Mouse (Mus musculus) midbrain, embryonic 11.5 days (tissue): ENCODE measurements at regions not wholly inside any gene's neighbourhood (a gene's known extent, or its start where the extent isn't known, plus 50 kb on each side); places are given as distances from the start of the nearest gene placed in this dataset.

Experiments
- ATAC-seq: fragments of 200-750 bp; cut with Nextera tagmentation; 2 replicates; pipeline ENCODE4 v1.8.0; 2017; ENCODE audit warnings: moderate TSS enrichment, moderate library complexity; ENCODE audit not compliant: low FRiP score
- DNase-seq: peaks from one replicate; pipeline ENCODE4 v3.0.0; 2015; ENCODE audit warnings: low spot score; ENCODE audit errors: missing footprints
- H3K27ac ChIP-seq: fragments of 300-500 bp; sonication (generic); 2 replicates; pipeline ENCODE4 v1.5.1; 2014; ENCODE audit warnings: low read depth, low read length
- H3K27me3 ChIP-seq: fragments of 300-500 bp; sonication (generic); 2 replicates; pipeline ENCODE4 v1.6.1; 2014; ENCODE audit warnings: mild to moderate bottlenecking, low read length, moderate library complexity, mixed read lengths; ENCODE audit not compliant: control insufficient read depth, insufficient read depth
- H3K36me3 ChIP-seq: fragments of 300-500 bp; sonication (generic); 2 replicates; pipeline ENCODE4 v1.6.1; 2014; ENCODE audit warnings: mild to moderate bottlenecking, low read length, moderate library complexity, mixed read lengths; ENCODE audit not compliant: control insufficient read depth, insufficient read depth
- H3K4me1 ChIP-seq: fragments of 300-500 bp; sonication (generic); 2 replicates; pipeline ENCODE4 v1.6.1; 2014; ENCODE audit warnings: low read length; ENCODE audit not compliant: control insufficient read depth, insufficient read depth
- H3K4me2 ChIP-seq: fragments of 300-500 bp; sonication (generic); 2 replicates; pipeline ENCODE4 v1.6.1; 2014; ENCODE audit warnings: mild to moderate bottlenecking, moderate library complexity
- H3K4me3 ChIP-seq: fragments of 300-500 bp; sonication (generic); 2 replicates; pipeline ENCODE4 v1.5.1; 2014; ENCODE audit warnings: low read depth, low read length
- H3K9ac ChIP-seq: fragments of 300-500 bp; sonication (generic); 2 replicates; pipeline ENCODE4 v1.6.1; 2014; ENCODE audit warnings: low read length
- H3K9me3 ChIP-seq: fragments of 300-500 bp; sonication (generic); 2 replicates; pipeline ENCODE4 v1.6.1; 2016; ENCODE audit warnings: low read length; ENCODE audit not compliant: control insufficient read depth
- WGBS: fragments of 180-500 bp; shearing (Covaris S2); extraction: QIAGEN DNeasy Blood & Tissue Kit; methylation state at CpG from one replicate; pipeline ENCODE4 v1.1.7; 2014; 5-methylcytosine and 5-hydroxymethylcytosine counted together

GRCm38 (mm10) chr2:44474653-44475052, 452.8 kb downstream of the Gtdc1 start:
- 3% methylated on average over 3 of the region's 3 CpGs for WGBS
- no peak overlapping the region for H3K4me3 ChIP-seq
- DNase-seq (peak; percentile 85), ATAC-seq (peak; percentile 74)
- H3K27me3 ChIP-seq = no peaks in the 10 kb centered on the region
- no peaks in the 10 kb centered on the region for H3K9me3 ChIP-seq
- H3K4me1 ChIP-seq = peaks cover 2% of the 10 kb centered on the region; the same call in 1 of the 2 replicates
- H3K4me2 ChIP-seq = no peak overlapping the region
- no peaks in the 10 kb centered on the region for H3K36me3 ChIP-seq
- no peak overlapping the region for H3K27ac ChIP-seq
- no peak overlapping the region for H3K9ac ChIP-seq

- DNase-seq (peak; percentile 41), ATAC-seq (no peak)
- Histone ChIP-seq H3K36me3 (no peaks in the 10 kb centered on the region), H3K9me3 (no peaks in the 10 kb centered on the region), H3K4me2 (no peak overlapping the region), H3K27ac (no peak overlapping the region), H3K27me3 (no peaks in the 10 kb centered on the region), H3K9ac (no peak overlapping the region), H3K4me3 (no peak overlapping the region), H3K4me1 (peaks cover 2% of the 10 kb centered on the region; the same call in 1 of the 2 replicates)
Observed at GRCm38 (mm10) chr2:44471381-44471780, 456.1 kb downstream of the Gtdc1 start.

GRCm38 (mm10) chr2:44470953-44471352, 456.5 kb downstream of the Gtdc1 start:
- peaks cover 2% of the 10 kb centered on the region; the same call in 1 of the 2 replicates for H3K4me1 ChIP-seq
- H3K9ac ChIP-seq = no peak overlapping the region
- no peak overlapping the region for H3K4me2 ChIP-seq
- DNase-seq (no peak), ATAC-seq (no peak)
- no peaks in the 10 kb centered on the region for H3K27me3 ChIP-seq
- H3K36me3 ChIP-seq = no peaks in the 10 kb centered on the region
- no peak overlapping the region for H3K27ac ChIP-seq
- no peak overlapping the region for H3K4me3 ChIP-seq
- WGBS = 94% methylated on average over 5 of the region's 5 CpGs
- no peaks in the 10 kb centered on the region for H3K9me3 ChIP-seq

GRCm38 (mm10) chr2:44464631-44465030, 462.8 kb downstream of the Gtdc1 start:
- DNase-seq (no peak), ATAC-seq (no peak)
- Histone ChIP-seq H3K9ac (no peak overlapping the region), H3K4me1 (no peaks in the 10 kb centered on the region; the same call in 1 of the 2 replicates), H3K4me3 (no peak overlapping the region), H3K27ac (no peak overlapping the region), H3K27me3 (no peaks in the 10 kb centered on the region), H3K36me3 (no peaks in the 10 kb centered on the region), H3K9me3 (no peaks in the 10 kb centered on the region), H3K4me2 (no peak overlapping the region)
- WGBS = 86% methylated on average over 7 of the region's 7 CpGs

GRCm38 (mm10) chr2:44462619-44463329, 464.7 kb downstream of the Gtdc1 start:
- Histone ChIP-seq H3K4me3 (no peak overlapping the region), H3K27me3 (no peaks in the 10 kb centered on the region), H3K4me1 (no peaks in the 10 kb centered on the region; the same call in 1 of the 2 replicates), H3K36me3 (no peaks in the 10 kb centered on the region), H3K27ac (no peak overlapping the region), H3K9me3 (no peaks in the 10 kb centered on the region), H3K4me2 (no peak overlapping the region), H3K9ac (no peak overlapping the region)
- ATAC-seq = no peak
- WGBS = 91% methylated on average over 13 of the region's 13 CpGs
- DNase-seq = no peak

GRCm38 (mm10) chr2:44461289-44462250, 465.9 kb downstream of the Gtdc1 start:
- Histone ChIP-seq H3K9ac (no peak overlapping the region), H3K27ac (no peak overlapping the region), H3K9me3 (no peaks in the 10 kb centered on the region), H3K27me3 (no peaks in the 10 kb centered on the region), H3K4me1 (no peaks in the 10 kb centered on the region; the same call in 1 of the 2 replicates), H3K4me3 (no peak overlapping the region), H3K4me2 (no peak overlapping the region), H3K36me3 (no peaks in the 10 kb centered on the region)
- WGBS = 74% methylated on average over 16 of the region's 16 CpGs
- ATAC-seq = peak; percentile 54; the same call in 1 of the 2 replicates
- peak; percentile 76 for DNase-seq

- H3K4me1 ChIP-seq = peaks cover 14% of the 10 kb centered on the region
Observed at GRCm38 (mm10) chr2:44449471-44449870, 478.0 kb downstream of the Gtdc1 start.

More at GRCm38 (mm10) chr2:44449471-44449870, 478.0 kb downstream of the Gtdc1 start:
- no peaks in the 10 kb centered on the region for H3K36me3 ChIP-seq
- H3K27me3 ChIP-seq = no peaks in the 10 kb centered on the region
- H3K4me3 ChIP-seq = no peak overlapping the region
- DNase-seq (no peak), ATAC-seq (peak; percentile 96)
- H3K9me3 ChIP-seq = no peaks in the 10 kb centered on the region
- no peak overlapping the region for H3K9ac ChIP-seq
- no peak overlapping the region; the same call in 1 of the 2 replicates for H3K27ac ChIP-seq
- H3K4me2 ChIP-seq = no peak overlapping the region
